Mouse (Mus musculus): ENCODE data around the gene Rfng.
"Not testable (repeated sequence)": the region's sequence is repeated elsewhere in the genome, so short reads cannot be mapped to it uniquely, and the experiment has no call there.

Rfng gene

GRCm38 (mm10) chr11:120812068-120812467 lies 28.1 kb upstream of the Rfng start:
- DNase-seq (ENCODE audit: low read depth, low spot score) = no peak

- DNase-seq (ENCODE audit: low read depth, low spot score) = no peak
These were observed 24.0 kb upstream of the Rfng start for GRCm38 (mm10) chr11:120808010-120808409.

- no peak for DNase-seq (ENCODE audit: low read depth, low spot score)
These were observed 21.6 kb upstream of the Rfng start for GRCm38 (mm10) chr11:120805375-120806298.

GRCm38 (mm10) chr11:120804769-120805168 lies 20.8 kb upstream of the Rfng start:
- no peak for DNase-seq (ENCODE audit: low read depth, low spot score)

GRCm38 (mm10) chr11:120804274-120804673 lies 20.3 kb upstream of the Rfng start:
- no peak for DNase-seq (ENCODE audit: low read depth, low spot score)

GRCm38 (mm10) chr11:120800061-120800904 lies 16.3 kb upstream of the Rfng start:
- DNase-seq (ENCODE audit: low read depth, low spot score) = peak; percentile 93

- no peak for DNase-seq (ENCODE audit: low read depth, low spot score)
These were observed 15.4 kb upstream of the Rfng start for GRCm38 (mm10) chr11:120799316-120799890.

GRCm38 (mm10) chr11:120798244-120798643 lies 14.2 kb upstream of the Rfng start:
- DNase-seq (ENCODE audit: low read depth, low spot score) = no peak

- DNase-seq (ENCODE audit: low read depth, low spot score) = no peak
These were observed 12.6 kb upstream of the Rfng start for GRCm38 (mm10) chr11:120796614-120796946.

- DNase-seq (ENCODE audit: low read depth, low spot score) = peak; percentile 98
These were observed 12.0 kb upstream of the Rfng start, which contains the start of gene Dus1l for GRCm38 (mm10) chr11:120795756-120796613. Gene Dus1l (minus strand): TSS chr11:120796403.

GRCm38 (mm10) chr11:120792652-120793051 lies 8.6 kb upstream of the Rfng start:
- DNase-seq (ENCODE audit: low read depth, low spot score) = no peak

- DNase-seq (ENCODE audit: low read depth, low spot score) = no peak
These were observed 5.8 kb upstream of the Rfng start for GRCm38 (mm10) chr11:120789810-120790209.

- no peak for DNase-seq (ENCODE audit: low read depth, low spot score)
These were observed 5.3 kb upstream of the Rfng start for GRCm38 (mm10) chr11:120789355-120789754.

GRCm38 (mm10) chr11:120788460-120788859 lies 4.5 kb upstream of the Rfng start:
- not testable (repeated sequence) for DNase-seq (ENCODE audit: low read depth, low spot score)

GRCm38 (mm10) chr11:120785145-120785544 lies 1.1 kb upstream of the Rfng start:
- DNase-seq (ENCODE audit: low read depth, low spot score) = no peak

- DNase-seq (ENCODE audit: low read depth, low spot score) = no peak
These were observed 462 bp downstream of the Rfng start for GRCm38 (mm10) chr11:120783426-120784063.

- not testable (repeated sequence) for DNase-seq (ENCODE audit: low read depth, low spot score)
These were observed 2.6 kb downstream of the Rfng start for GRCm38 (mm10) chr11:120781361-120781760.

GRCm38 (mm10) chr11:120779876-120780275 lies 4.1 kb downstream of the Rfng start:
- no peak for DNase-seq (ENCODE audit: low read depth, low spot score)

GRCm38 (mm10) chr11:120777123-120777522 lies 6.9 kb downstream of the Rfng start:
- DNase-seq (ENCODE audit: low read depth, low spot score) = no peak

GRCm38 (mm10) chr11:120775774-120776469 lies 8.1 kb downstream of the Rfng start:
- peak; percentile 94 for DNase-seq (ENCODE audit: low read depth, low spot score)
